Mouse (Mus musculus): ENCODE results near the gene Mga. TPM values are rescaled to one million over a fixed set of nuclear protein-coding genes. Genes with fewer than 3 reads are reported as not detected.

The Mga gene
- total RNA-seq, 2 experiments from 2014 or later: 57.9 to 65.6 TPM

GRCm38 (mm10) chr2:119981631-119982030 is 84.6 kb downstream of the Mga start:
- intact Hi-C loops (cut with DNase I): no loop called here
- no peak for DNase-seq (ENCODE audit: low spot score in 2 of 2)

- DNase-seq (ENCODE audit: low spot score in 2 of 2): no peak
- intact Hi-C loops (cut with DNase I): no loop called here
Observed at GRCm38 (mm10) chr2:119985871-119986270, 88.8 kb downstream of the Mga start.

GRCm38 (mm10) chr2:119986369-119986768 is 89.3 kb downstream of the Mga start:
- no peak for DNase-seq (ENCODE audit: low spot score in 2 of 2)
- intact Hi-C loops (cut with DNase I): no loop called here

- no peak for DNase-seq (ENCODE audit: low spot score in 2 of 2)
- intact Hi-C loops (cut with DNase I): no loop called here
Observed at GRCm38 (mm10) chr2:119987441-119987840, 90.4 kb downstream of the Mga start.

GRCm38 (mm10) chr2:119988952-119989351 is 91.9 kb downstream of the Mga start:
- intact Hi-C loops (cut with DNase I): no loop called here
- no peak for DNase-seq (ENCODE audit: low spot score in 2 of 2)

- no peak for DNase-seq (ENCODE audit: low spot score in 2 of 2)
- intact Hi-C loops (cut with DNase I): no loop called here
Observed at GRCm38 (mm10) chr2:119990881-119991280, 93.9 kb downstream of the Mga start.

GRCm38 (mm10) chr2:119992349-119992748 is 95.3 kb downstream of the Mga start:
- DNase-seq (ENCODE audit: low spot score in 2 of 2): no peak
- intact Hi-C loops (cut with DNase I): no loop called here

- intact Hi-C loops (cut with DNase I): no loop called here
- no peak for DNase-seq (ENCODE audit: low spot score in 2 of 2)
Observed at GRCm38 (mm10) chr2:119993515-119993914, 96.5 kb downstream of the Mga start.

- intact Hi-C loops (cut with DNase I): no loop called here
- DNase-seq (ENCODE audit: low spot score in 2 of 2): no peak
Observed at GRCm38 (mm10) chr2:119994839-119995238, 97.8 kb downstream of the Mga start.

GRCm38 (mm10) chr2:119995391-119996281 is 98.6 kb downstream of the Mga start:
- intact Hi-C loops (cut with DNase I): no loop called here

GRCm38 (mm10) chr2:119997354-119997753 is 100.3 kb downstream of the Mga start:
- DNase-seq (ENCODE audit: low spot score in 2 of 2): no peak
- intact Hi-C loops (cut with DNase I): no loop called here

More at GRCm38 (mm10) chr2:119995391-119996281, 98.6 kb downstream of the Mga start:
- no peak for DNase-seq (ENCODE audit: low spot score in 2 of 2)

- intact Hi-C loops (cut with DNase I): no loop called here
- DNase-seq (ENCODE audit: low spot score in 2 of 2): no peak
Observed at GRCm38 (mm10) chr2:119999731-120000130, 102.7 kb downstream of the Mga start.

GRCm38 (mm10) chr2:120000882-120001584 is 104.0 kb downstream of the Mga start:
- intact Hi-C loops (cut with DNase I): no loop called here
- no peak for DNase-seq (ENCODE audit: low spot score in 2 of 2)

GRCm38 (mm10) chr2:120001956-120002355 is 104.9 kb downstream of the Mga start:
- DNase-seq (ENCODE audit: low spot score in 2 of 2): no peak
- intact Hi-C loops (cut with DNase I): no loop called here

GRCm38 (mm10) chr2:120003970-120004369 is 106.9 kb downstream of the Mga start:
- intact Hi-C loops (cut with DNase I): no loop called here
- no peak for DNase-seq (ENCODE audit: low spot score in 2 of 2)

GRCm38 (mm10) chr2:120006696-120007095 is 109.7 kb downstream of the Mga start:
- DNase-seq (ENCODE audit: low spot score in 2 of 2): no peak
- intact Hi-C loops (cut with DNase I): no loop called here

- no peak for DNase-seq (ENCODE audit: low spot score in 2 of 2)
Observed at GRCm38 (mm10) chr2:120007680-120008210, 110.7 kb downstream of the Mga start.

GRCm38 (mm10) chr2:120008672-120009071 is 111.6 kb downstream of the Mga start:
- no peak for DNase-seq (ENCODE audit: low spot score in 2 of 2)
- intact Hi-C loops (cut with DNase I): no loop called here

More at GRCm38 (mm10) chr2:120007680-120008210, 110.7 kb downstream of the Mga start:
- intact Hi-C loops (cut with DNase I): no loop called here

GRCm38 (mm10) chr2:120011462-120012200 is 114.6 kb downstream of the Mga start:
- intact Hi-C loops (cut with DNase I): loop anchor here (2.0 kb wide), 1 partner anchor 41 kb away; no protein-coding TSS in a partner anchor

GRCm38 (mm10) chr2:120012924-120013323 is 115.9 kb downstream of the Mga start:
- no peak for DNase-seq (ENCODE audit: low spot score in 2 of 2)
- intact Hi-C loops (cut with DNase I): no loop called here

More at GRCm38 (mm10) chr2:120011462-120012200, 114.6 kb downstream of the Mga start:
- peak; percentile 70 to 71 for DNase-seq (ENCODE audit: low spot score in 2 of 2)

All from left cerebral cortex, postnatal 14 days (tissue).